Mouse (Mus musculus): Measurements from ENCODE around the gene Rbm4b.

Rbm4b gene

DNA sequence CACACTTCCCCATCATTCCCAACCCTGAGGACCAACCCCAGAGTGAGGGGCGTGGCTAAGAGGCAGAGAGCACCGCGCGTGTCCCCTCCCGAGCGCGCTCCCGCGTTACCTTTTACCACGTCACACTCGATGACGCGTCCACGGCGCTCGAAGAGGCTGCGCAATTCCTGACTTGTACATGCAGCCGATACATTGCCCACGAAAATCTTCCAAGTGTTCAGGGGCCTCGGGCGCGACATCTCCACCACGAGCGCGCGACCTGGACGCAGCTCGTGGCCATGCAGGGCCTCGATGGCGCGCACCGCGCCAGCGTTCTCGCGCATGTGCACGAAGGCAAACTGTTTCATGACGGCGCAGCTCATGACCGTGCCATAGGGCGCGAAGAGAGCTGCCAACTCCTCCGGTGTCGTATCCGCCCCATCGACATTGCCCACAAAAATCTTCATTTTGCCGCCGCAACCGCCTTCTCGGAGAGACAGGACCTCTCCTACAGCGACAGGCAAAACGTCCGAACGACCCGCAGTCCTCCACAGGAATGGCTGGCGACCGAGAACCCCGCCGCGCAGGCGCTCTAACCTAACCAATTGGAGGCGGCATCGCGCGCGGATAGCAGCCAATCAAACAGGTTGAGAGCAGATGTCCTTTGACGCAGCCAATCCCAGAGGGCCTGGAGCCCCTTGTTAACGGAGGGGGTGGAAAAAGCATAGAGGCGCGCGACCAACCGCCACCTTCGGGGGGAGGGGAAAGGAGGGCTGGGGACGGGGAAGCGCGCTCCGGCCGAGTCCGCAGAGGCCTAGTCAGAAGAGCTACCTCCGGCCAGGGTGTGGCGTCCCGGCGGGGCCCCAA lies 55.0 kb downstream of the Rbm4b start, which contains the start of the genes Gm21992 and Rbm14:
Gm21992 (minus strand) TSS at position 550 of the 846 bp plus-strand sequence.
Rbm14 (minus strand) TSS at position 572 of the 846 bp plus-strand sequence.
- DNase-seq, result peak; percentile 95 to 96

DNA sequence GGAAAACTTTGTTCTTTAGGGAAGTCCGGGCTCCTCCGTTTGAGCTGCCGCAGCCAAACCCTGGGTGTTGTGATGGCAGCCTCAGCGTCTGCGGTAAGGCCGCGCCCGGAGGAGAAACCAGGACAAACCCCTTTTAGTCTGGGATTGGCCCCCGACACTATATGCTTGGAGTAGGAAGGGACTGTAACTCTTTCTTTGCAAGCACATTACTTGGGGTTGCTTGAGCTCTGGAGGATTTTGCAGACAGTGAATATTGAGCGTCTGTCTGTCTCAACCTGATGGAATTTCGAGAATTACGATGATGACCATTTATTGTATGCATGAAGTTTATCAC lies 55.6 kb downstream of the Rbm4b start:
- DNase-seq, result no peak

DNA sequence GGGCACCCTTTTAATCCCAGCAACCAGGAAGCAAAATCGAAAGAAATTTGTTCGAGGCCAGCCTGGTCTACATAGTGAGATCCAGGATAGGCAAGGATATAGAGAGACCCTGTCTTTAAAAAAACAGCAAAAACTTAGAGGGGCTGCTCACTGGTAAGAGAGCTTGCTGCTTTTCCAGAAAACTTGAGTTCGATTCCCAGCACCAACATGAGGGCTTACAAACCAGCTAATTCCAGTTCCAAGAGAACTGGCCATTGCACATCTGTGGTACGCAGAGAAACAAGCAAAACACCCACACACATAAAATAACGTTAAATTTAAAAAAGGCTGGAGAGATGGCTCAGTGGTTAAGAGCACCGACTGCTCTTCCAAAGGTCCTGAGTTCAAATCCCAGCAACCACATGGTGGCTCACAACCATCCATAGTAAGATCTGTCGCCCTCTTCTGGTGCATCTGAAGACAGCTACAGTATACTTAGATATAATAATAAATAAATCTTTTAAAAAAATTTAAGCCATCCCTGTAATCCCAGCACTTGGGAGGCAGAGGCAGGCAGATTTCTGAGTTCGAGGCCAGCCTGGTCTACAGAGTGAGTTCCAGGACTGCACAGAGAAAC lies 56.1 kb downstream of the Rbm4b start:
- peak; percentile 33 to 35 for DNase-seq

DNA sequence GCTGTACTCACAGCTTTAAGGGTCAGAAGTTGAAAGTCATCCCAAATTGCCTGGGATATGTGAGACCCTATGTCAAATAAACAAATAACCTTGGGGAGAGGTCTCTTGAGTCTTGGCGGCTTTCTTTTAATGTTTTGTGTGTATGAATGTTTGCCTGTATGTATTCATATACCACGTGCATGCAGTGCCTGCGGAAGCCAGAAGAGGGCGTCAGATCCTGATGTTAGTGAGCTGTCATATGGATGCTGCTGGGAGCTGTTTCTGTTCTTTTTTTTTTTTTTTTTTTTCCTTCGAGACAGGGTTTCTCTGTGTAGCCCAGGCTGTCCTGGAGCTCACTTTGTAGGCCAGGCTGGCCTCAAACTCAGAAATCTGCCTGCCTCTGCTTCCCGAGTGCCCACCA lies 56.7 kb downstream of the Rbm4b start:
- peak; percentile 53 to 59 for DNase-seq

All from B cell, adult 2 months (primary cell).